Mouse (Mus musculus): ENCODE data around the gene Fam19a1. TPM values are rescaled to one million over a fixed set of nuclear protein-coding genes. Genes with fewer than 3 reads are reported as not detected.

Gene Fam19a1
- polyA plus RNA-seq (2012; rRNA removed) (0.89 and 1.0 TPM in 2 replicates), polyA plus RNA-seq (2014; fragmentation: Nextera tagmentation; extraction: Ambion mirVana) (3.4 and 6.0 TPM in 2 replicates)

DNA sequence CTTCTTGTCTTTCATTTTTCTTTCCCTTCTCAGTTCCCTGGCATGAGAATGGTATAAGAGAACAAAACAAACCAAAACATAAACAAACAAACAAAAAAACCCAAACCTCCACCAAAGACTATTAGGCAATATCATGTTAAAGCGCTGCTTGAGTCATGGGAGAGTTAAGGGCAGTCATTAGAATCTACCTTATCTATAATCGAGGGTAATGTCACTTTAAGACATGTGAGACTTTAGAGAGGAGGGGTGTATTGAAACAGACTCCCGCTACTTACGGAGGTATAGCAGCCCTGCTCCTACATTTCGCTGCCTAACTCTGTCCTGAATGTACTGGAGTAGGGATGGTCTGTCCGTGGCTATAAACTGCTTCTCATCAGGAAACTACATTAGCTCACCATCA is at the start of gene Fam19a1:
Gene Fam19a1 (plus strand): TSS at position 301 of the 400 bp plus-strand sequence.
- no peaks in the 10 kb centered on the region for H3K27me3 ChIP-seq (ENCODE audit: control insufficient read depth, insufficient read depth, low read length)
- 0 out of 2 replicates have a peak, but pooled peaks cover 3% of the 10 kb centered on the region for H3K4me1 ChIP-seq (ENCODE audit: control insufficient read depth, insufficient read depth, low read length)
- no peak for TF ChIP-seq POLR2A (IDR thresholded peaks at IDR 0.05; ENCODE audit: borderline replicate concordance, extremely low read depth, insufficient read depth, insufficient read length)
- no peak within 1 kb of the TSS for H3K27ac ChIP-seq (replicated peaks; ENCODE audit: low read depth, low read length)
- ATAC-seq (ENCODE audit: low FRiP score, low read depth) (no peak), DNase-seq (ENCODE audit: low spot score) (no peak)
- peak within 1 kb of the TSS; percentile 24 for H3K4me3 ChIP-seq (replicated peaks; ENCODE audit: low read length)
- 0 out of 2 replicates have a peak within 1 kb of the TSS, but pooled peaks have one; percentile 21 for H3K9ac ChIP-seq (ENCODE audit: low read depth, low read length, severe bottlenecking)
- H3K36me3 ChIP-seq (ENCODE audit: control insufficient read depth, insufficient read depth, low read length), result no peaks in the 10 kb centered on the region
- peak within 1 kb of the TSS; percentile 42 for H3K4me2 ChIP-seq (replicated peaks; ENCODE audit: low read depth, low read length, severe bottlenecking)
- WGBS, result 22% methylated on average over 6 of the region's 6 CpGs
- no peaks in the 10 kb centered on the region for H3K9me3 ChIP-seq (ENCODE audit: control insufficient read depth, low read length)

DNA sequence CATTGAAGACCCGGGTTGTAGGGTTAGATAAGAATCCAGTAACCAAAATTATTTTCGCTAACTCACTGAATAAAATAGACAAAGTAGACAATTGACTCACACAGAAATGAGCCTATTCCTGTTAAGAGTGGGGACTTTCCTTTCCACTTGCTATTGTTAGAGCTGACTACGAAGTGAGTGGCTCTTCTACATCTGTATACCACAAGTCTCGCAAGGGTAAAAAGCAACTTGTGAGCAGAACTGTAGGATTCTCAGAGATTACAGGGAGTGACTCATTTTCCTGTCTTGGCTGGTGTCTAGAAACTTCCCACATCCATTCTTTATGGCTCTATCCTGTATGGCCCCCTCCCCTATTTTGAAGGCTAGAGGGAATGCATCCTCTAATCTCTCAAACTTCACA is 41.9 kb upstream of the Fam19a1 start:
- no peak for DNase-seq (ENCODE audit: low spot score)
- Histone ChIP-seq H3K4me2 (replicated peaks; ENCODE audit: low read depth, low read length, severe bottlenecking) (no peak overlapping the region), H3K9me3 (ENCODE audit: control insufficient read depth, low read length) (no peaks in the 10 kb centered on the region), H3K36me3 (ENCODE audit: control insufficient read depth, insufficient read depth, low read length) (no peaks in the 10 kb centered on the region), H3K4me3 (replicated peaks; ENCODE audit: low read length) (no peak overlapping the region), H3K9ac (ENCODE audit: low read depth, low read length, severe bottlenecking) (no peak overlapping the region), H3K27me3 (ENCODE audit: control insufficient read depth, insufficient read depth, low read length) (no peaks in the 10 kb centered on the region), H3K27ac (replicated peaks; ENCODE audit: low read depth, low read length) (no peak overlapping the region), H3K4me1 (ENCODE audit: control insufficient read depth, insufficient read depth, low read length) (no peaks in the 10 kb centered on the region)
- TF ChIP-seq POLR2A (IDR thresholded peaks at IDR 0.05; ENCODE audit: borderline replicate concordance, extremely low read depth, insufficient read depth, insufficient read length), result no peak
- ATAC-seq (ENCODE audit: low FRiP score, low read depth), result no peak
- WGBS, result 85% methylated on average over 4 of the region's 4 CpGs

DNA sequence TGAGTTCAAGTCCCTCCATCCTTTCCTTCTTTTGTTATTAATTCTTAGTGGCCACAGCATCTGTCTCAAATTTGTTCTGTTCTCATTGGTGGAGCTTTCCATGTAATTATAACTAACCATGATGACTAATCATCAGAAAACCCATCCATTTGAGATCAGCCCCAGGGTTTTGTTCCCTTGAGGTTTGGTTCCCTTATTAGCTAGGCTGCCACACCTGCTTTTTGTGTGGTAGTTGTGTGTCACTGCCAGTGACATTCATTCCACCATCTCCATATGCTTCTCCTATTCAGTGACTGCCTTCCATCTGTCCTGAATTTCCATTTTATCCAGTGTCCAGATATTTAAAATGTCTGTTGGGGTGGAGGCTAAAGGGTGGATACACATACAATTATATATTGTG is 41.4 kb upstream of the Fam19a1 start:
- DNase-seq (ENCODE audit: low spot score), result no peak

DNA sequence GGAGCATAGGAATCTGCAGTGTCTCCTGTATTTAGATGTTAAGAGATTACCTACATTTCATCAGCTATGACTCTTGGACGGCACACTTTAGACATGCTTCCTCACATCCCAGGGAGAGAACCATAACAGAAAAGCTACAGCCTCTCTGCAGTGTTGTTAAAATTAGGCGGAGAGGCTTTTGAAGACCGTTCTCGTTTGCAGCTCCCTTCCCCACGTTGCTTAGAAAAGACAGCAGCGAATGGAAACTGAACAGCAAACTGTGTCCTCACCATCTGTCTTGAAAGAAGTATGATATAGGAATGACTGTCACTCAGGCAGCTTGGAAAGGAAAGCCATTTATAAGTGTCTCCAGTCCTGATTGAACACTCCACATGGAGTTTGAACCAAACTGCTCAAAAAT is 23.0 kb upstream of the Fam19a1 start:
- H3K27ac ChIP-seq (replicated peaks; ENCODE audit: low read depth, low read length), result no peak overlapping the region
- TF ChIP-seq POLR2A (IDR thresholded peaks at IDR 0.05; ENCODE audit: borderline replicate concordance, extremely low read depth, insufficient read depth, insufficient read length), result no peak
- H3K4me1 ChIP-seq (ENCODE audit: control insufficient read depth, insufficient read depth, low read length), result no peaks in the 10 kb centered on the region
- H3K9me3 ChIP-seq (ENCODE audit: control insufficient read depth, low read length), result no peaks in the 10 kb centered on the region
- H3K4me2 ChIP-seq (replicated peaks; ENCODE audit: low read depth, low read length, severe bottlenecking), result no peak overlapping the region
- 83% methylated on average over 6 of the region's 6 CpGs for WGBS
- ATAC-seq (ENCODE audit: low FRiP score, low read depth), result no peak
- H3K27me3 ChIP-seq (ENCODE audit: control insufficient read depth, insufficient read depth, low read length), result no peaks in the 10 kb centered on the region
- DNase-seq (ENCODE audit: low spot score), result no peak
- H3K36me3 ChIP-seq (ENCODE audit: control insufficient read depth, insufficient read depth, low read length), result no peaks in the 10 kb centered on the region
- no peak overlapping the region for H3K9ac ChIP-seq (ENCODE audit: low read depth, low read length, severe bottlenecking)
- no peak overlapping the region for H3K4me3 ChIP-seq (replicated peaks; ENCODE audit: low read length)

More for the DNA sequence above, 41.4 kb upstream of the Fam19a1 start:
- Histone ChIP-seq H3K36me3 (ENCODE audit: control insufficient read depth, insufficient read depth, low read length) (no peaks in the 10 kb centered on the region), H3K4me2 (replicated peaks; ENCODE audit: low read depth, low read length, severe bottlenecking) (no peak overlapping the region), H3K9me3 (ENCODE audit: control insufficient read depth, low read length) (no peaks in the 10 kb centered on the region), H3K4me3 (replicated peaks; ENCODE audit: low read length) (no peak overlapping the region), H3K9ac (ENCODE audit: low read depth, low read length, severe bottlenecking) (no peak overlapping the region), H3K4me1 (ENCODE audit: control insufficient read depth, insufficient read depth, low read length) (no peaks in the 10 kb centered on the region), H3K27me3 (ENCODE audit: control insufficient read depth, insufficient read depth, low read length) (no peaks in the 10 kb centered on the region), H3K27ac (replicated peaks; ENCODE audit: low read depth, low read length) (no peak overlapping the region)
- no peak for TF ChIP-seq POLR2A (IDR thresholded peaks at IDR 0.05; ENCODE audit: borderline replicate concordance, extremely low read depth, insufficient read depth, insufficient read length)
- ATAC-seq (ENCODE audit: low FRiP score, low read depth), result no peak

DNA sequence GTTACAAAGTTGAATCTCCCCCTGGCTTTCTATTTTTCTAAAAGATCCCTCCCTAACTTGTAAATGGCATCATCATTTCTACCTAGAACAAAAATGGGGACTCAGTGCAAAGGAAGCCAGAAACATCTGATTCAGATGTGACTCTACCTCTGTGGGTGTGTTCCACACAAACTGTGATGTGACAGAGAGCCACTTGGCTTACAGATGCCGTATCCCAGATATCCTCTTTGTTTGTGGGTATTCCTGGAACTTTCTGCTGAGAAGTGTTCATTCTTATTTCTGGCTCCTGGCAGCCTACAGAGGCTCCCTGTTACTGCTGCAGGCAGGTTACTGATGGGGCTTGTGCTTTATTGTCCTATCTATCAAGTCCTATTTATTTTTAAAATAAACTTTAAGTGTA is 19.2 kb upstream of the Fam19a1 start:
- H3K36me3 ChIP-seq (ENCODE audit: control insufficient read depth, insufficient read depth, low read length), result no peaks in the 10 kb centered on the region
- H3K4me3 ChIP-seq (replicated peaks; ENCODE audit: low read length), result no peak overlapping the region
- no peak overlapping the region for H3K9ac ChIP-seq (ENCODE audit: low read depth, low read length, severe bottlenecking)
- DNase-seq (ENCODE audit: low spot score) (no peak), ATAC-seq (ENCODE audit: low FRiP score, low read depth) (no peak)
- H3K27me3 ChIP-seq (ENCODE audit: control insufficient read depth, insufficient read depth, low read length), result no peaks in the 10 kb centered on the region
- H3K9me3 ChIP-seq (ENCODE audit: control insufficient read depth, low read length), result no peaks in the 10 kb centered on the region
- H3K4me1 ChIP-seq (ENCODE audit: control insufficient read depth, insufficient read depth, low read length), result no peaks in the 10 kb centered on the region
- H3K27ac ChIP-seq (replicated peaks; ENCODE audit: low read depth, low read length), result no peak overlapping the region
- 78% methylated on average over 1 of the region's 1 CpGs for WGBS
- TF ChIP-seq POLR2A (IDR thresholded peaks at IDR 0.05; ENCODE audit: borderline replicate concordance, extremely low read depth, insufficient read depth, insufficient read length), result no peak
- no peak overlapping the region for H3K4me2 ChIP-seq (replicated peaks; ENCODE audit: low read depth, low read length, severe bottlenecking)

DNA sequence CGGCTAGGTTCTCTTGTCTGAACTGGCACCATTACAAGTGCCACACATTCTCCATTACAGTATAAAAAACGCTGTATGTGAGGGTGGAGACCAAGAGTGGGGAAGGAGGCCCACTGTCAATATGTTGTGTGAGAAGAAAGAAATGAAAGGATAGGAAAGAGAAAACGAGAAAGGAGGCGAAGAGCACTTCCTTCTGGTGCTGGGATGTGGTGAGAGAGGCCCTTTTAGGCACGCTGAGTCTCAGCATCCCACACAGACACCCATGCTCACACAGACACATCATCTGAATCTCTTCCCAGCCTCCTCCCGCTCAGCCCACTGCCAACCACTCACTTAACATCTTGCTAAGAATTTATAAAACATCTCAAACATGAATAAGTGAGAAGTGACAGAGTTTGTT is 14.7 kb upstream of the Fam19a1 start:
- 80% methylated on average over 6 of the region's 6 CpGs for WGBS
- TF ChIP-seq POLR2A (IDR thresholded peaks at IDR 0.05; ENCODE audit: borderline replicate concordance, extremely low read depth, insufficient read depth, insufficient read length), result no peak
- ATAC-seq (ENCODE audit: low FRiP score, low read depth), result no peak

More for the DNA sequence above, 14.7 kb upstream of the Fam19a1 start:
- no peak overlapping the region for H3K4me3 ChIP-seq (replicated peaks; ENCODE audit: low read length)
- no peaks in the 10 kb centered on the region for H3K4me1 ChIP-seq (ENCODE audit: control insufficient read depth, insufficient read depth, low read length)
- no peak for DNase-seq (ENCODE audit: low spot score)
- H3K4me2 ChIP-seq (replicated peaks; ENCODE audit: low read depth, low read length, severe bottlenecking), result no peak overlapping the region
- no peaks in the 10 kb centered on the region for H3K9me3 ChIP-seq (ENCODE audit: control insufficient read depth, low read length)
- no peak overlapping the region for H3K9ac ChIP-seq (ENCODE audit: low read depth, low read length, severe bottlenecking)
- H3K27me3 ChIP-seq (ENCODE audit: control insufficient read depth, insufficient read depth, low read length), result no peaks in the 10 kb centered on the region
- no peaks in the 10 kb centered on the region for H3K36me3 ChIP-seq (ENCODE audit: control insufficient read depth, insufficient read depth, low read length)
- no peak overlapping the region for H3K27ac ChIP-seq (replicated peaks; ENCODE audit: low read depth, low read length)
